ENCODE assay signal across 10 mouse cellular contexts in the genomic region with DNA sequence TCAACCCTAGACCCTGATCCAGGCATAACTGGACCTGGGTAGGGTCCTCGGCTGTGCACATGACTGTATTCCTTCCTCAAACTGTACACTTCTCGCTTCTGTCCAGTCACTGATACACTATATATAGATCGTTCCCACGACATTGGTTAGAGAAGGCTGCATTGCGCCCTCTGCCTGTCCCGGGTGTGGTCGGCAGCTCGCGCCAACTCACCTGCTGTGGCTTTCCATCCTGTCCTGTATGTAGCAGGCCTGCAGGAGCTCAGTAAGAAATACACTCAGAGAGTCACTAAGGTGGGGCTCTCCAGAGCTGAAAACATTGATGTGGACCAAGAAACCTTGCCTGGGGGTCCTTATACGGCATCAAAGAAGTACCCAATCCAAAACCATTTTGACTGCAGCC. TPM values are rescaled to one million over a fixed set of nuclear protein-coding genes. Genes with fewer than 3 reads are reported as not detected.
DNase-seq lines count a peak whose midpoint lies in the region; ATAC-seq and TF ChIP-seq lines count a peak whose summit lies in the region.
"Had no signal": no experiment of that assay in that cellular context is flagged by ENCODE, and none has a peak within 500 bp of the region (broad histone marks: within the 10 kb centered on the region; RNA-seq: fewer than 3 reads in every experiment).

No protein-coding gene starts in this region.

- peaks cover 17% of the 10 kb centered on the region for H3K4me1 ChIP-seq in forebrain, embryonic 10.5 days
- 0 out of 2 replicates have a peak, but pooled peaks cover 1% of the 10 kb centered on the region for H3K4me1 ChIP-seq in forebrain, embryonic 11.5 days (replicated peaks; ENCODE audit: control insufficient read depth, insufficient read depth, low read length)
- no peaks in the 10 kb centered on the region for H3K4me1 ChIP-seq in lung, embryonic 15.5 days
- no peaks in the 10 kb centered on the region for H3K4me1 ChIP-seq in forebrain, postnatal 0 days (ENCODE audit: insufficient read depth)
- 0 out of 2 replicates have a peak, but pooled peaks cover 3% of the 10 kb centered on the region for H3K4me1 ChIP-seq in neural tube, embryonic 15.5 days
- H3K4me1 ChIP-seq: megakaryocyte, embryonic 14.5 days had no signal

- WGBS in forebrain, embryonic 10.5 days, result 71% methylated on average over 10 of the region's 10 CpGs
- 73% methylated on average over 10 of the region's 10 CpGs for WGBS in forebrain, embryonic 11.5 days
- 59% methylated on average over 10 of the region's 10 CpGs for WGBS in lung, embryonic 15.5 days
- WGBS in forebrain, postnatal 0 days, result 72% methylated on average over 10 of the region's 10 CpGs
- WGBS in neural tube, embryonic 15.5 days, result 76% methylated on average over 10 of the region's 10 CpGs

- peaks cover 4% of the 10 kb centered on the region; the same call in 1 of the 2 replicates for H3K9me3 ChIP-seq in forebrain, embryonic 10.5 days
- H3K9me3 ChIP-seq in forebrain, embryonic 11.5 days (ENCODE audit: control insufficient read depth, low read length), result no peaks in the 10 kb centered on the region
- no peaks in the 10 kb centered on the region for H3K9me3 ChIP-seq in lung, embryonic 15.5 days
- no peaks in the 10 kb centered on the region for H3K9me3 ChIP-seq in forebrain, postnatal 0 days (ENCODE audit: low read length)
- no peaks in the 10 kb centered on the region for H3K9me3 ChIP-seq in neural tube, embryonic 15.5 days (replicated peaks)

- H3K9ac ChIP-seq in forebrain, embryonic 11.5 days (ENCODE audit: low read length), result no peak overlapping the region
- H3K9ac ChIP-seq in lung, embryonic 15.5 days, result no peak overlapping the region
- no peak overlapping the region for H3K9ac ChIP-seq in forebrain, postnatal 0 days
- H3K9ac ChIP-seq in neural tube, embryonic 15.5 days (replicated peaks), result no peak overlapping the region

- peak overlapping the region; percentile 3; the same call in 1 of the 2 replicates for H3K4me3 ChIP-seq in forebrain, embryonic 10.5 days
- no peak overlapping the region for H3K4me3 ChIP-seq in forebrain, embryonic 11.5 days (ENCODE audit: low read depth, low read length)
- H3K4me3 ChIP-seq in lung, embryonic 15.5 days, result no peak overlapping the region
- H3K4me3 ChIP-seq in forebrain, postnatal 0 days (ENCODE audit: low read depth, low read length), result no peak overlapping the region
- no peak overlapping the region for H3K4me3 ChIP-seq in neural tube, embryonic 15.5 days (replicated peaks)

- H3K27me3 ChIP-seq in forebrain, embryonic 10.5 days (ENCODE audit: poor library complexity, severe bottlenecking), result peaks cover 6% of the 10 kb centered on the region; the same call in 1 of the 2 replicates
- no peaks in the 10 kb centered on the region for H3K27me3 ChIP-seq in forebrain, embryonic 11.5 days (ENCODE audit: control insufficient read depth, insufficient read depth, low read length)
- no peaks in the 10 kb centered on the region for H3K27me3 ChIP-seq in lung, embryonic 15.5 days
- no peaks in the 10 kb centered on the region for H3K27me3 ChIP-seq in forebrain, postnatal 0 days (ENCODE audit: insufficient read depth, low read length)
- H3K27me3 ChIP-seq in neural tube, embryonic 15.5 days (replicated peaks), result no peaks in the 10 kb centered on the region

- no peak for ATAC-seq in forebrain, embryonic 11.5 days (replicated peaks; ENCODE audit: low FRiP score)
- ATAC-seq in lung, embryonic 15.5 days (ENCODE audit: borderline replicate concordance, extremely low read depth, low FRiP score, low TSS enrichment), result no peak
- no peak for ATAC-seq in forebrain, postnatal 0 days
- ATAC-seq in neural tube, embryonic 15.5 days (ENCODE audit: low FRiP score), result no peak
- no peak for ATAC-seq in activated CD4-positive, CD25-positive, alpha-beta regulatory T cell, adult 4 months

- TF ChIP-seq CTCF in forebrain, postnatal 0 days (IDR thresholded peaks at IDR 0.05; ENCODE audit: low read depth), result no peak

- no peak overlapping the region for H3K27ac ChIP-seq in forebrain, embryonic 10.5 days
- H3K27ac ChIP-seq in forebrain, embryonic 11.5 days (ENCODE audit: low read depth, low read length), result no peak overlapping the region
- no peak overlapping the region for H3K27ac ChIP-seq in lung, embryonic 15.5 days
- no peak overlapping the region for H3K27ac ChIP-seq in forebrain, postnatal 0 days (ENCODE audit: low read depth, low read length)
- H3K27ac ChIP-seq in neural tube, embryonic 15.5 days (replicated peaks), result no peak overlapping the region

- no peak for DNase-seq in forebrain, embryonic 10.5 days (ENCODE audit: extremely low spot score, low spot score)
- DNase-seq in forebrain, embryonic 11.5 days (ENCODE audit: low spot score), result no peak
- no peak for DNase-seq in lung, postnatal 14 days
- DNase-seq in forebrain, postnatal 0 days, result no peak
- DNase-seq in B cell, adult 2 months, result no peak

- no peak overlapping the region for H3K4me2 ChIP-seq in forebrain, embryonic 11.5 days (ENCODE audit: low read depth, low read length, severe bottlenecking)
- peak overlapping the region; percentile 29 for H3K4me2 ChIP-seq in lung, embryonic 15.5 days
- peak overlapping the region; percentile 21; the same call in 1 of the 2 replicates for H3K4me2 ChIP-seq in forebrain, postnatal 0 days (ENCODE audit: low read depth)
- peak overlapping the region; percentile 42 for H3K4me2 ChIP-seq in neural tube, embryonic 15.5 days

- H3K36me3 ChIP-seq in forebrain, embryonic 10.5 days (replicated peaks), result no peaks in the 10 kb centered on the region
- no peaks in the 10 kb centered on the region for H3K36me3 ChIP-seq in forebrain, embryonic 11.5 days (ENCODE audit: control insufficient read depth, insufficient read depth, low read length)
- H3K36me3 ChIP-seq in lung, embryonic 15.5 days, result no peaks in the 10 kb centered on the region
- no peaks in the 10 kb centered on the region for H3K36me3 ChIP-seq in forebrain, postnatal 0 days (ENCODE audit: insufficient read depth)
- no peaks in the 10 kb centered on the region for H3K36me3 ChIP-seq in neural tube, embryonic 15.5 days

RNA-seq across cellular contexts. Expression of a gene that starts 17.6 kb away (rescaled TPM):
- polyA plus RNA-seq in forebrain, embryonic 10.5 days (2016; fragmentation: Nextera tagmentation; extraction: Ambion mirVana), result 0.27 and 0.70 TPM in 2 replicates
- polyA plus RNA-seq in forebrain, embryonic 11.5 days (2014; fragmentation: Nextera tagmentation; extraction: Ambion mirVana), result 0.44 and 0.95 TPM in 2 replicates
- polyA plus RNA-seq in lung, embryonic 15.5 days (2015; fragmentation: Nextera tagmentation; extraction: Ambion mirVana), result 0.03 and 0.26 TPM in 2 replicates
- total RNA-seq in forebrain, postnatal 0 days (2014; rRNA removed), result 18.8 and 25.6 TPM in 2 replicates
- 3.9 and 4.6 TPM in 2 replicates for polyA plus RNA-seq in forebrain, postnatal 0 days (2015; fragmentation: Nextera tagmentation; extraction: Ambion mirVana)
- 5.8 and 7.0 TPM in 2 replicates for polyA plus RNA-seq in neural tube, embryonic 15.5 days (2015; fragmentation: Nextera tagmentation; extraction: Ambion mirVana)
- polyA plus RNA-seq in activated CD4-positive, CD25-positive, alpha-beta regulatory T cell, adult 4 months (2017; shearing (Covaris generic)), result not detected
- total RNA-seq: heart, postnatal 14 days had no signal

RNA-seq across cellular contexts. Expression of a gene that starts 37.5 kb away (rescaled TPM):
- polyA plus RNA-seq in forebrain, embryonic 10.5 days (2016; fragmentation: Nextera tagmentation; extraction: Ambion mirVana), result 24.9 and 25.3 TPM in 2 replicates
- 29.6 and 32.3 TPM in 2 replicates for polyA plus RNA-seq in forebrain, embryonic 11.5 days (2014; fragmentation: Nextera tagmentation; extraction: Ambion mirVana)
- polyA plus RNA-seq in lung, embryonic 15.5 days (2015; fragmentation: Nextera tagmentation; extraction: Ambion mirVana), result 24.9 and 28.3 TPM in 2 replicates
- total RNA-seq in forebrain, postnatal 0 days (2014; rRNA removed), result 17.4 and 18.5 TPM in 2 replicates
- polyA plus RNA-seq in forebrain, postnatal 0 days (2015; fragmentation: Nextera tagmentation; extraction: Ambion mirVana), result 9.4 and 12.5 TPM in 2 replicates
- polyA plus RNA-seq in neural tube, embryonic 15.5 days (2015; fragmentation: Nextera tagmentation; extraction: Ambion mirVana), result 20.1 and 20.5 TPM in 2 replicates
- polyA plus RNA-seq in activated CD4-positive, CD25-positive, alpha-beta regulatory T cell, adult 4 months (2017; shearing (Covaris generic)), result 1 to 10 TPM in 1 of 2 experiments, under 1 TPM in 1; 0.88 to 3.0 TPM

RNA-seq across cellular contexts. Expression of a gene that starts 49.0 kb away (rescaled TPM):
- polyA plus RNA-seq in forebrain, embryonic 10.5 days (2016; fragmentation: Nextera tagmentation; extraction: Ambion mirVana), result 1,091 and 1,094 TPM in 2 replicates
- polyA plus RNA-seq in forebrain, embryonic 11.5 days (2014; fragmentation: Nextera tagmentation; extraction: Ambion mirVana), result 917 and 946 TPM in 2 replicates
- polyA plus RNA-seq in lung, embryonic 15.5 days (2015; fragmentation: Nextera tagmentation; extraction: Ambion mirVana), result 634 and 683 TPM in 2 replicates
- 258 and 312 TPM in 2 replicates for total RNA-seq in forebrain, postnatal 0 days (2014; rRNA removed)
- polyA plus RNA-seq in forebrain, postnatal 0 days (2015; fragmentation: Nextera tagmentation; extraction: Ambion mirVana), result 330 and 336 TPM in 2 replicates
- 311 and 368 TPM in 2 replicates for polyA plus RNA-seq in neural tube, embryonic 15.5 days (2015; fragmentation: Nextera tagmentation; extraction: Ambion mirVana)
- 100 to 1,000 TPM; 320 to 324 TPM for polyA plus RNA-seq in activated CD4-positive, CD25-positive, alpha-beta regulatory T cell, adult 4 months (2017; shearing (Covaris generic))
